ENCODE assay signal across 24 mouse cellular contexts in the genomic region with DNA sequence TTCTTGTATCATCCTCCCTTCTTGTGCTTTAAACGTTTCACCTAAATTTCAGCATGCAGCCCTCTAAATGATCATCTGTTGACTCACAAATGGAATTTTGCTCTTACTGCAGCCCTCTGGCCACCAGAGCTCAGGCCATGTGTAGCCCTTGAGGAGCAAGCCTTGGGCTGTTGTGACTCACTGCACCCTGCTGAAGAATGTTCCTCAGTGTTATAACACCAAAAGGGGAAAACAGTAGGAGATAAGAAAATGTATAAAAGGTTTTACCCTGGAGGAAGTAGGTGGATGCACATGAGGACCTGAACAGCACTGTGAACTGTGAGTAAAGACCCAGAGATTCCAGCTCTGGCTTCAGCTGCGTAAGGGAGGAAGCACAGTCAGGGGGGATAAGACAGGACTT. TPM values are rescaled to one million over a fixed set of nuclear protein-coding genes. Genes with fewer than 3 reads are reported as not detected.
A peak's percentile ranks its signal among the peaks of the same experiment; 100 is the strongest.
DNase-seq lines count a peak whose midpoint lies in the region.
"Had no signal": no experiment of that assay in that cellular context is flagged by ENCODE, and none has a peak within 500 bp of the region (broad histone marks: within the 10 kb centered on the region; RNA-seq: fewer than 3 reads in every experiment).

Gene Doxl2 (plus strand): TSS at position 301 of the 400 bp plus-strand sequence.

- DNase-seq in adrenal gland, adult 2 months = peak; percentile 54
- DNase-seq in adrenal gland, adult 18-20 months (ENCODE audit: low spot score in 2 of 2) = no peak
- DNase-seq in heart, adult 11 months = peak; percentile 43
- DNase-seq in heart, postnatal 14 days = no peak
- no peak for DNase-seq in thymus, postnatal 25 days
- DNase-seq: adrenal gland, adult 8-10 months; adrenal gland, postnatal 14 days; cerebellum, adult 11-12 months; cerebellum, adult 2 months; cerebellum, adult 9-10 months; cerebellum, postnatal 10 days; cerebellum, postnatal 25 days; forebrain, postnatal 0 days had no signal

- intact Hi-C loops in heart, postnatal 14 days (cut with DNase I) = no loop called here

RNA-seq across cellular contexts. Expression of gene Doxl2, which starts in this region (rescaled TPM):
- total RNA-seq in adrenal gland, adult 2 months (2021) = not detected
- not detected in 2 replicates for polyA plus RNA-seq in adrenal gland, adult 2 months (2012; rRNA removed)
- not detected for total RNA-seq in adrenal gland, adult 18-20 months (2021)
- total RNA-seq in heart, postnatal 14 days (2021) = not detected
- total RNA-seq: adrenal gland, postnatal 14 days; adrenal gland, postnatal 36 days; forebrain, postnatal 0 days; MEL had no signal
- polyA plus RNA-seq: C2C12; cerebellum, adult 2 months; cortical plate, adult 2 months; embryonic facial prominence, embryonic 10.5 days; embryonic facial prominence, embryonic 12.5 days; embryonic facial prominence, embryonic 14.5 days; forebrain, embryonic 12.5 days; forebrain, embryonic 15.5 days; forebrain, postnatal 0 days; frontal cortex, adult 2 months; Patski had no signal

Comparison
In these comparisons a context has a peak if more than half of its experiments do, and no peak if none do; other contexts are left out.
1. Peak in DNase-seq in adrenal gland, adult 2 months; RNA of the gene not detected or under 1 TPM.